9 mouse cellular contexts compared by ENCODE assay signal in genomic region chr10:120388400-120388871, GRCm38 (mm10).
DNase-seq lines count a peak whose midpoint lies in the region; ATAC-seq lines count a peak whose summit lies in the region.
"Had no signal": no experiment of that assay in that cellular context is flagged by ENCODE, and none has a peak within 500 bp of the region (broad histone marks: within the 10 kb centered on the region; RNA-seq: fewer than 3 reads in every experiment).

No protein-coding gene starts in this region.

- H3K27me3 ChIP-seq in hindbrain, embryonic 15.5 days = peaks cover 15% of the 10 kb centered on the region
- H3K27me3 ChIP-seq in hindbrain, embryonic 11.5 days (ENCODE audit: control insufficient read depth, insufficient read depth, low read length) = 0 out of 2 replicates have a peak, but pooled peaks cover 3% of the 10 kb centered on the region
- H3K27me3 ChIP-seq in intestine, embryonic 15.5 days (replicated peaks) = no peaks in the 10 kb centered on the region
- no peaks in the 10 kb centered on the region for H3K27me3 ChIP-seq in limb, embryonic 11.5 days (ENCODE audit: control insufficient read depth, insufficient read depth, low read length)

- no peak overlapping the region for H3K4me3 ChIP-seq in hindbrain, embryonic 15.5 days
- no peak overlapping the region for H3K4me3 ChIP-seq in hindbrain, embryonic 11.5 days (ENCODE audit: low read depth, low read length)
- no peak overlapping the region for H3K4me3 ChIP-seq in intestine, embryonic 15.5 days (replicated peaks)
- H3K4me3 ChIP-seq in limb, embryonic 11.5 days (ENCODE audit: low read depth, low read length) = no peak overlapping the region

- DNase-seq in hindbrain, embryonic 11.5 days (ENCODE audit: low spot score) = no peak
- peak; percentile 42 for DNase-seq in adrenal gland, postnatal 14 days
- DNase-seq in limb, embryonic 11.5 days (ENCODE audit: low spot score) = peak; percentile 35
- no peak for DNase-seq in cerebellum, adult 11-12 months
- no peak for DNase-seq in urinary bladder, postnatal 4 days (ENCODE audit: low spot score in 2 of 2)
- DNase-seq: gastrocnemius, postnatal 14 days; right cerebral cortex, postnatal 25 days had no signal

- peaks cover 50% of the 10 kb centered on the region for H3K4me1 ChIP-seq in hindbrain, embryonic 15.5 days (replicated peaks)
- H3K4me1 ChIP-seq in hindbrain, embryonic 11.5 days (replicated peaks; ENCODE audit: control insufficient read depth, insufficient read depth, low read length) = peaks cover 8% of the 10 kb centered on the region
- H3K4me1 ChIP-seq in intestine, embryonic 15.5 days (replicated peaks) = peaks cover 61% of the 10 kb centered on the region
- H3K4me1 ChIP-seq in limb, embryonic 11.5 days (ENCODE audit: control insufficient read depth, insufficient read depth, low read length) = peaks cover 66% of the 10 kb centered on the region

- H3K9ac ChIP-seq in hindbrain, embryonic 15.5 days = no peak overlapping the region
- no peak overlapping the region for H3K9ac ChIP-seq in hindbrain, embryonic 11.5 days (ENCODE audit: low read depth, low read length)
- no peak overlapping the region for H3K9ac ChIP-seq in intestine, embryonic 15.5 days
- H3K9ac ChIP-seq in limb, embryonic 11.5 days (ENCODE audit: low read length) = no peak overlapping the region

- 14% methylated on average over 8 of the region's 8 CpGs for WGBS in hindbrain, embryonic 15.5 days
- WGBS in hindbrain, embryonic 11.5 days = 20% methylated on average over 8 of the region's 8 CpGs
- WGBS in intestine, embryonic 15.5 days = 32% methylated on average over 8 of the region's 8 CpGs
- 58% methylated on average over 8 of the region's 8 CpGs for WGBS in limb, embryonic 11.5 days

- peak overlapping the region; percentile 20 for H3K4me2 ChIP-seq in hindbrain, embryonic 15.5 days
- no peak overlapping the region; the same call in 1 of the 2 replicates for H3K4me2 ChIP-seq in hindbrain, embryonic 11.5 days (replicated peaks; ENCODE audit: low read depth, low read length)
- no peak overlapping the region for H3K4me2 ChIP-seq in intestine, embryonic 15.5 days (replicated peaks)
- H3K4me2 ChIP-seq in limb, embryonic 11.5 days (ENCODE audit: low read depth, severe bottlenecking) = no peak overlapping the region

- ATAC-seq in hindbrain, embryonic 15.5 days (ENCODE audit: low FRiP score, low read depth) = no peak
- no peak; the same call in 1 of the 2 replicates for ATAC-seq in hindbrain, embryonic 11.5 days (ENCODE audit: low FRiP score)
- no peak for ATAC-seq in intestine, embryonic 15.5 days
- no peak for ATAC-seq in limb, embryonic 11.5 days (ENCODE audit: insufficient number of reproducible peaks, low FRiP score, low TSS enrichment, low read depth)

- peak overlapping the region; percentile 3; the same call in 1 of the 2 replicates for H3K27ac ChIP-seq in hindbrain, embryonic 15.5 days (replicated peaks)
- no peak overlapping the region for H3K27ac ChIP-seq in hindbrain, embryonic 11.5 days (ENCODE audit: low read depth, low read length)
- peak overlapping the region; percentile 70 for H3K27ac ChIP-seq in intestine, embryonic 15.5 days
- H3K27ac ChIP-seq in limb, embryonic 11.5 days (replicated peaks; ENCODE audit: low read depth, low read length) = no peak overlapping the region

- H3K36me3 ChIP-seq in hindbrain, embryonic 15.5 days = no peaks in the 10 kb centered on the region
- no peaks in the 10 kb centered on the region for H3K36me3 ChIP-seq in hindbrain, embryonic 11.5 days (ENCODE audit: control insufficient read depth, insufficient read depth, low read length)
- 0 out of 2 replicates have a peak, but pooled peaks cover 2% of the 10 kb centered on the region for H3K36me3 ChIP-seq in intestine, embryonic 15.5 days
- H3K36me3 ChIP-seq in limb, embryonic 11.5 days (ENCODE audit: control insufficient read depth, insufficient read depth, low read length) = peaks cover 5% of the 10 kb centered on the region; the same call in 1 of the 2 replicates

- no peaks in the 10 kb centered on the region for H3K9me3 ChIP-seq in hindbrain, embryonic 15.5 days
- H3K9me3 ChIP-seq in hindbrain, embryonic 11.5 days (ENCODE audit: control insufficient read depth, low read length) = no peaks in the 10 kb centered on the region
- no peaks in the 10 kb centered on the region for H3K9me3 ChIP-seq in intestine, embryonic 15.5 days
- H3K9me3 ChIP-seq in limb, embryonic 11.5 days (ENCODE audit: control insufficient read depth, low read length) = no peaks in the 10 kb centered on the region

Comparison
In these comparisons a context has a peak if more than half of its experiments do, and no peak if none do; other contexts are left out.
1. H3K27ac ChIP-seq: peak in hindbrain, embryonic 15.5 days (single experiment) and intestine, embryonic 15.5 days (single experiment); none in hindbrain, embryonic 11.5 days (single experiment) and limb, embryonic 11.5 days (single experiment).
2. DNase-seq: peak in adrenal gland, postnatal 14 days (single experiment) and limb, embryonic 11.5 days (single experiment); none in hindbrain, embryonic 11.5 days (single experiment), cerebellum, adult 11-12 months (single experiment) and urinary bladder, postnatal 4 days (0 of 2).